Mouse (Mus musculus) forebrain, embryonic 14.5 days (tissue): ENCODE results near the gene Sec23a. TPM values are rescaled to one million over a fixed set of nuclear protein-coding genes. Genes with fewer than 3 reads are reported as not detected.

Experiments
- ATAC-seq: fragments of 200-750 bp; cut with Nextera tagmentation; 2 replicates; pipeline ENCODE4 v1.8.0; 2017; ENCODE audit warnings: mild to moderate bottlenecking, moderate library complexity
- DNase-seq: peaks from one replicate; pipeline ENCODE4 v3.0.0-alpha.2; 2015; ENCODE audit warnings: low spot score
- H3K27ac ChIP-seq: fragments of 300-500 bp; sonication (generic); 2 replicates; pipeline ENCODE4 v1.5.1; 2014; ENCODE audit warnings: low read depth, mild to moderate bottlenecking, control low read depth, low read length, moderate library complexity
- H3K27me3 ChIP-seq: fragments of 300-500 bp; sonication (generic); replicated peaks from 2 replicates; pipeline ENCODE4 v1.6.1; 2014; ENCODE audit warnings: low read length, control low read depth, mixed read lengths; ENCODE audit not compliant: control insufficient read depth, insufficient read depth
- H3K36me3 ChIP-seq: fragments of 300-500 bp; sonication (generic); 2 replicates; pipeline ENCODE4 v1.6.1; 2014; ENCODE audit warnings: low read length, control low read depth; ENCODE audit not compliant: control insufficient read depth, insufficient read depth
- H3K4me1 ChIP-seq: fragments of 300-500 bp; sonication (generic); 2 replicates; pipeline ENCODE4 v1.6.1; 2014; ENCODE audit warnings: antibody characterized with exemption, low read length, control low read depth; ENCODE audit not compliant: control insufficient read depth, insufficient read depth
- H3K4me2 ChIP-seq: fragments of 300-500 bp; sonication (generic); 2 replicates; pipeline ENCODE4 v1.6.1; 2014; ENCODE audit warnings: mild to moderate bottlenecking, control low read depth, low read length
- H3K4me3 ChIP-seq: fragments of 300-500 bp; sonication (generic); 2 replicates; pipeline ENCODE4 v1.5.1; 2014; ENCODE audit warnings: low read depth, low read length, control low read depth
- H3K9ac ChIP-seq: fragments of 300-500 bp; sonication (generic); 2 replicates; pipeline ENCODE4 v1.6.1; 2014; ENCODE audit warnings: mild to moderate bottlenecking, low read length, control low read depth, moderate library complexity
- H3K9me3 ChIP-seq: fragments of 300-500 bp; sonication (generic); replicated peaks from 2 replicates; pipeline ENCODE4 v1.6.1; 2016; ENCODE audit warnings: low read length, control low read depth, mixed read lengths; ENCODE audit not compliant: control insufficient read depth
- WGBS: fragments of 180-500 bp; shearing (Covaris S2); extraction: QIAGEN DNeasy Blood & Tissue Kit; methylation state at CpG from one replicate; pipeline ENCODE4 v1.1.7; 2014; 5-methylcytosine and 5-hydroxymethylcytosine counted together
- polyA plus RNA-seq: library from polyadenylated mRNA; unstranded; fragments of >200 nt; fragmentation: Nextera tagmentation; extraction: Ambion mirVana; gene quantifications from 2 replicates; pipeline ENCODE4 v1.2.1, GENCODE M21; 2014

Sec23a gene
- polyA plus RNA-seq, 1 experiment from 2014 or later: 109 TPM

- Histone ChIP-seq H3K4me3 (no peak overlapping the region), H3K9ac (no peak overlapping the region), H3K9me3 (no peaks in the 10 kb centered on the region), H3K4me1 (no peaks in the 10 kb centered on the region), H3K4me2 (no peak overlapping the region), H3K36me3 (no peaks in the 10 kb centered on the region), H3K27me3 (no peaks in the 10 kb centered on the region), H3K27ac (no peak overlapping the region)
- 72% methylated on average over 3 of the region's 3 CpGs for WGBS
- DNase-seq (no peak), ATAC-seq (no peak)
These were observed 92.3 kb downstream of the Sec23a start for GRCm38 (mm10) chr12:58919516-58919915.

- 49% methylated on average over 4 of the region's 4 CpGs for WGBS
- no peak overlapping the region for H3K4me2 ChIP-seq
- ATAC-seq (no peak), DNase-seq (peak; percentile 41)
- H3K4me3 ChIP-seq: no peak overlapping the region
- H3K4me1 ChIP-seq: no peaks in the 10 kb centered on the region
- H3K27me3 ChIP-seq: no peaks in the 10 kb centered on the region
- no peak overlapping the region for H3K27ac ChIP-seq
- no peak overlapping the region for H3K9ac ChIP-seq
- H3K9me3 ChIP-seq: no peaks in the 10 kb centered on the region
- no peaks in the 10 kb centered on the region for H3K36me3 ChIP-seq
These were observed 102.0 kb downstream of the Sec23a start for GRCm38 (mm10) chr12:58909826-58910225.

Other genes starting within 250 kb of the Sec23a start
- gene Gemin2, start 1.4 kb upstream of the Sec23a start, polyA plus RNA-seq: 11.8 and 13.5 TPM in 2 replicates
- 92.8 and 99.7 TPM in 2 replicates for gene Trappc6b, start 49.5 kb upstream of the Sec23a start, polyA plus RNA-seq
- gene Pnn, start 54.9 kb upstream of the Sec23a start, polyA plus RNA-seq: 49.7 and 56.2 TPM in 2 replicates
- 32.3 and 33.8 TPM in 2 replicates for gene Mia2, start 83.8 kb upstream of the Sec23a start, polyA plus RNA-seq
- 6.4 and 7.1 TPM in 2 replicates for gene Fbxo33, start 207.7 kb upstream of the Sec23a start, polyA plus RNA-seq